Mouse (Mus musculus): ENCODE measurements around the gene Flt3. TPM values are rescaled to one million over a fixed set of nuclear protein-coding genes. Genes with fewer than 3 reads are reported as not detected.

The Flt3 gene
- total and polyA plus RNA-seq, 3 experiments, result 0.01 TPM; not detected in 2

- Histone ChIP-seq H3K27me3 (ENCODE audit: control insufficient read depth in 1 of 2, insufficient read depth in 2 of 2, low read length in 2 of 2) (no peaks in the 10 kb centered on the region), H3K9ac (ENCODE audit: control insufficient read depth, low read depth, low read length, poor library complexity, severe bottlenecking) (no peak overlapping the region), H3K4me1 (ENCODE audit: control insufficient read depth in 1 of 2, insufficient read depth in 2 of 2, low read length in 2 of 2) (no peaks in the 10 kb centered on the region), H3K36me3 (ENCODE audit: control insufficient read depth in 1 of 2, insufficient read depth in 2 of 2, low read length in 2 of 2) (no peaks in the 10 kb centered on the region), H3K79me2 (ENCODE audit: control insufficient read depth, insufficient read depth, low read length, poor library complexity) (no peaks in the 10 kb centered on the region), H3K27ac (ENCODE audit: control insufficient read depth, low read depth, low read length) (no peak overlapping the region), H3K4me3 (ENCODE audit: control insufficient read depth in 1 of 2, insufficient read depth in 1 of 2, low read depth in 2 of 2, low read length in 2 of 2) (no peak overlapping the region), H3K9me3 (replicated peaks; ENCODE audit: insufficient read depth, low read length) (no peaks in the 10 kb centered on the region)
- no peak for DNase-seq (ENCODE audit: low read depth, low spot score)
- TF ChIP-seq SMC3 (IDR thresholded peaks at IDR 0.05; ENCODE audit: low read depth, low read length), result no peak
- TF ChIP-seq SIN3A (IDR thresholded peaks at IDR 0.05; ENCODE audit: low read length), result no peak
- TF ChIP-seq E2F4 (IDR thresholded peaks at IDR 0.05; ENCODE audit: borderline replicate concordance, low read depth, low read length), result no peak
- TF ChIP-seq MYB (IDR thresholded peaks at IDR 0.05; ENCODE audit: low read depth, low read length), result no peak
- no peak for TF ChIP-seq CHD2 (IDR thresholded peaks at IDR 0.05; ENCODE audit: low read length)
- TF ChIP-seq CHD1 (IDR thresholded peaks at IDR 0.05; ENCODE audit: low read depth, low read length), result no peak
- TF ChIP-seq MXI1 (IDR thresholded peaks at IDR 0.05; ENCODE audit: low read depth, low read length), result no peak
- TF ChIP-seq MAZ (IDR thresholded peaks at IDR 0.05; ENCODE audit: low read depth, low read length), result no peak
Observed at GRCm38 (mm10) chr5:147308451-147308850, 91.8 kb downstream of the Flt3 start.

GRCm38 (mm10) chr5:147307398-147307785 lies 92.9 kb downstream of the Flt3 start:
- Histone ChIP-seq H3K27ac (ENCODE audit: control insufficient read depth, low read depth, low read length) (no peak overlapping the region), H3K79me2 (ENCODE audit: control insufficient read depth, insufficient read depth, low read length, poor library complexity) (no peaks in the 10 kb centered on the region), H3K9ac (ENCODE audit: control insufficient read depth, low read depth, low read length, poor library complexity, severe bottlenecking) (no peak overlapping the region), H3K4me1 (ENCODE audit: control insufficient read depth in 1 of 2, insufficient read depth in 2 of 2, low read length in 2 of 2) (no peaks in the 10 kb centered on the region), H3K27me3 (ENCODE audit: control insufficient read depth in 1 of 2, insufficient read depth in 2 of 2, low read length in 2 of 2) (no peaks in the 10 kb centered on the region), H3K9me3 (replicated peaks; ENCODE audit: insufficient read depth, low read length) (no peaks in the 10 kb centered on the region), H3K36me3 (ENCODE audit: control insufficient read depth in 1 of 2, insufficient read depth in 2 of 2, low read length in 2 of 2) (no peaks in the 10 kb centered on the region), H3K4me3 (ENCODE audit: control insufficient read depth in 1 of 2, insufficient read depth in 1 of 2, low read depth in 2 of 2, low read length in 2 of 2) (no peak overlapping the region)
- no peak for DNase-seq (ENCODE audit: low read depth, low spot score)
- no peak for TF ChIP-seq CHD2 (IDR thresholded peaks at IDR 0.05; ENCODE audit: low read length)
- TF ChIP-seq MYC (IDR thresholded peaks at IDR 0.05; ENCODE audit: low read depth, low read length), result no peak
- TF ChIP-seq CHD1 (IDR thresholded peaks at IDR 0.05; ENCODE audit: low read depth, low read length), result no peak
- TF ChIP-seq POLR2AphosphoS5 (IDR thresholded peaks at IDR 0.05; ENCODE audit: borderline replicate concordance, low read depth, low read length), result no peak
- no peak for TF ChIP-seq ELF1 (IDR thresholded peaks at IDR 0.05; ENCODE audit: low read depth, low read length)
- no peak for TF ChIP-seq NELFE (IDR thresholded peaks at IDR 0.05; ENCODE audit: low read depth, low read length)
- TF ChIP-seq TBP (IDR thresholded peaks at IDR 0.05; ENCODE audit: low read depth, low read length), result no peak
- no peak for TF ChIP-seq MYB (IDR thresholded peaks at IDR 0.05; ENCODE audit: low read depth, low read length)
- no peak for TF ChIP-seq TCF12 (IDR thresholded peaks at IDR 0.05; ENCODE audit: low read depth, low read length)
- TF ChIP-seq MAZ (IDR thresholded peaks at IDR 0.05; ENCODE audit: low read depth, low read length), result no peak
- TF ChIP-seq ZNF384 (IDR thresholded peaks at IDR 0.05; ENCODE audit: low read depth, low read length), result no peak
- TF ChIP-seq MAX (IDR thresholded peaks at IDR 0.05; ENCODE audit: low read length), result no peak
- no peak for TF ChIP-seq BHLHE40 (IDR thresholded peaks at IDR 0.05; ENCODE audit: borderline replicate concordance, low read depth, low read length)

Measured in MEL (cell line).